Mouse (Mus musculus) cerebellum, adult (tissue): Measurements from ENCODE around the gene Ppm1b.

Experiments used
- ATAC-seq: cut with Nextera tagmentation; 2 replicates; pipeline ENCODE4 v1.9.2; 2017; ENCODE audit warnings: mild to moderate bottlenecking, moderate library complexity, mixed read lengths; ENCODE audit not compliant: insufficient number of reproducible peaks, low FRiP score, low TSS enrichment

The Ppm1b gene

GRCm38 (mm10) chr17:85059136-85059535 is 102.6 kb downstream of the Ppm1b start:
- no peak for ATAC-seq

GRCm38 (mm10) chr17:85063560-85063959 is 107.0 kb downstream of the Ppm1b start:
- ATAC-seq: no peak

- no peak for ATAC-seq
Observed at GRCm38 (mm10) chr17:85067331-85067730, 110.8 kb downstream of the Ppm1b start.

GRCm38 (mm10) chr17:85070658-85071057 is 114.1 kb downstream of the Ppm1b start:
- no peak for ATAC-seq

- ATAC-seq: no peak
Observed at GRCm38 (mm10) chr17:85071088-85071775, 114.7 kb downstream of the Ppm1b start.

DNA sequence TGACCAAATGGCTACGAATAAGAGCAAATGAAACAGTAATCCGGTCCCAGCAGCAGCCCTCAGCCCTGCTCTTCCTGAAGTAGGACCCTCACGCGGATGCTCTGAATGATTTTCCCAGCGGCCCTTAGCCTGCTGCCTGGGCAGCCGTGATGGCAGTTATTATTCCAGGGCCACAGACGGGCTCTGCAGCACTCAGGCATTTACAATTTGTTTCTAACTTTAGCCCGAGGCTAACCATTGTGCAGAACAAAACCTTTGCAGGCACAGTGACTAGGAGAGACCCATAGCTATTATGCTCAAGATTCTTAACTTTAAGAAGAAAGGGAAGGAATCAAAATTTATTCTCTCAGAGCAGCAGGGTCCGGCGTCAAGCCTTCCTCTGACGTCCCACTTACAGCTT is 115.8 kb downstream of the Ppm1b start:
- ATAC-seq: no peak

DNA sequence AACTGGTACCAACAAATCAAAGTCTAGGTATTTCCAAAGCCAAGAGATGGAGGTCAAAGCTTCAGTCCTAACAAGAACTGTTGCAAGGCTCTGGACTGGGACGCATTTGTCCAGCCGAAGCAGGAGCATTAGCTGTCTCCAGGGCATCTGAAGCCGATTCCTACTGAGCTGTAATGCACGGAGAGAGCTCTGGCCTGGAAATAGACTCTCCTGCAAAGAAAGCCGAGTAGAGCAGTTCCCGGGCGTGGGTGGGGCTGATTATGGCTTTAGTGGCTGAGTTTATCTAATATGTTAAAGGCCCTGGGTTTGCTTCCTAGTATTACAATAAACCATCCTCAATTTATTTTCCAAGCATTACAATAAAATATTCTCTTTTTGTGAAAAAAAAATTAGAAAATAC is 116.7 kb downstream of the Ppm1b start:
- no peak for ATAC-seq
